Mouse (Mus musculus): ENCODE results near the gene Capn9. TPM values are rescaled to one million over a fixed set of nuclear protein-coding genes. Genes with fewer than 3 reads are reported as not detected.

Capn9 gene
- total RNA-seq (2015) (not detected in 2 replicates), total RNA-seq (2017) (not detected in 2 replicates)

GRCm38 (mm10) chr8:124575811-124576210, at the start of gene Capn9:
Gene Capn9 (plus strand): TSS chr8:124576111.
- ATAC-seq (replicated peaks; ENCODE audit: poor library complexity): no peak

- no peak for ATAC-seq (replicated peaks; ENCODE audit: poor library complexity)
These were observed 49.6 kb upstream of the Capn9 start for GRCm38 (mm10) chr8:124526261-124526660.

GRCm38 (mm10) chr8:124530076-124530475, 45.8 kb upstream of the Capn9 start:
- no peak for ATAC-seq (replicated peaks; ENCODE audit: poor library complexity)

- ATAC-seq (replicated peaks; ENCODE audit: poor library complexity): no peak
These were observed 45.4 kb upstream of the Capn9 start for GRCm38 (mm10) chr8:124530556-124530955.

- no peak for ATAC-seq (replicated peaks; ENCODE audit: poor library complexity)
These were observed 44.9 kb upstream of the Capn9 start for GRCm38 (mm10) chr8:124530996-124531395.

- ATAC-seq (replicated peaks; ENCODE audit: poor library complexity): no peak
These were observed 43.3 kb upstream of the Capn9 start for GRCm38 (mm10) chr8:124532626-124533025.

- ATAC-seq (replicated peaks; ENCODE audit: poor library complexity): no peak
These were observed 40.5 kb upstream of the Capn9 start for GRCm38 (mm10) chr8:124535451-124535850.

- no peak for ATAC-seq (replicated peaks; ENCODE audit: poor library complexity)
These were observed 35.0 kb upstream of the Capn9 start for GRCm38 (mm10) chr8:124540906-124541305.

GRCm38 (mm10) chr8:124542001-124542400, 33.9 kb upstream of the Capn9 start:
- ATAC-seq (replicated peaks; ENCODE audit: poor library complexity): no peak

GRCm38 (mm10) chr8:124543272-124543671, 32.6 kb upstream of the Capn9 start:
- ATAC-seq (replicated peaks; ENCODE audit: poor library complexity): no peak

- ATAC-seq (replicated peaks; ENCODE audit: poor library complexity): no peak
These were observed 29.5 kb upstream of the Capn9 start for GRCm38 (mm10) chr8:124546371-124546770.

- ATAC-seq (replicated peaks; ENCODE audit: poor library complexity): no peak
These were observed 29.1 kb upstream of the Capn9 start for GRCm38 (mm10) chr8:124546815-124547214.

- no peak for ATAC-seq (replicated peaks; ENCODE audit: poor library complexity)
These were observed 28.6 kb upstream of the Capn9 start for GRCm38 (mm10) chr8:124547269-124547668.

- no peak for ATAC-seq (replicated peaks; ENCODE audit: poor library complexity)
These were observed 27.7 kb upstream of the Capn9 start for GRCm38 (mm10) chr8:124548187-124548586.

- no peak for ATAC-seq (replicated peaks; ENCODE audit: poor library complexity)
These were observed 24.8 kb upstream of the Capn9 start for GRCm38 (mm10) chr8:124551011-124551661.

- ATAC-seq (replicated peaks; ENCODE audit: poor library complexity): no peak
These were observed 20.7 kb upstream of the Capn9 start for GRCm38 (mm10) chr8:124555113-124555750.

- ATAC-seq (replicated peaks; ENCODE audit: poor library complexity): no peak
These were observed 19.7 kb upstream of the Capn9 start for GRCm38 (mm10) chr8:124556164-124556563.

GRCm38 (mm10) chr8:124556658-124557057, 19.3 kb upstream of the Capn9 start:
- no peak for ATAC-seq (replicated peaks; ENCODE audit: poor library complexity)

- ATAC-seq (replicated peaks; ENCODE audit: poor library complexity): no peak
These were observed 18.4 kb upstream of the Capn9 start for GRCm38 (mm10) chr8:124557476-124557875.

- ATAC-seq (replicated peaks; ENCODE audit: poor library complexity): no peak
These were observed 8.8 kb upstream of the Capn9 start for GRCm38 (mm10) chr8:124567126-124567525.

- ATAC-seq (replicated peaks; ENCODE audit: poor library complexity): no peak
These were observed 8.3 kb upstream of the Capn9 start for GRCm38 (mm10) chr8:124567584-124567983.

GRCm38 (mm10) chr8:124569100-124569499, 6.8 kb upstream of the Capn9 start:
- ATAC-seq (replicated peaks; ENCODE audit: poor library complexity): no peak

- ATAC-seq (replicated peaks; ENCODE audit: poor library complexity): no peak
These were observed 6.3 kb upstream of the Capn9 start, which contains the start of gene Agt for GRCm38 (mm10) chr8:124569593-124569992. Gene Agt (minus strand): TSS chr8:124569706.

Measured in megakaryocyte progenitor cell, adult 5-6 weeks (primary cell).